Mouse (Mus musculus) cerebellum, adult 2 months (tissue): ENCODE results near the gene Gm11555.
"Not testable (repeated sequence)": the region's sequence is repeated elsewhere in the genome, so short reads cannot be mapped to it uniquely, and the experiment has no call there.

Experiments
- CTCF ChIP-seq: fragments of 200-500 bp; IDR thresholded peaks from 2 replicates; pipeline ENCODE4 v1.5.1; 2011; ENCODE audit warnings: low read depth, mild to moderate bottlenecking, control low read depth, low read length, moderate library complexity, borderline replicate concordance; ENCODE audit not compliant: insufficient read depth
- POLR2A ChIP-seq: fragments of 200-500 bp; IDR thresholded peaks from 2 replicates; pipeline ENCODE4 v1.6.1; 2011; ENCODE audit warnings: low read length, control low read depth, borderline replicate concordance; ENCODE audit not compliant: insufficient read depth

DNA sequence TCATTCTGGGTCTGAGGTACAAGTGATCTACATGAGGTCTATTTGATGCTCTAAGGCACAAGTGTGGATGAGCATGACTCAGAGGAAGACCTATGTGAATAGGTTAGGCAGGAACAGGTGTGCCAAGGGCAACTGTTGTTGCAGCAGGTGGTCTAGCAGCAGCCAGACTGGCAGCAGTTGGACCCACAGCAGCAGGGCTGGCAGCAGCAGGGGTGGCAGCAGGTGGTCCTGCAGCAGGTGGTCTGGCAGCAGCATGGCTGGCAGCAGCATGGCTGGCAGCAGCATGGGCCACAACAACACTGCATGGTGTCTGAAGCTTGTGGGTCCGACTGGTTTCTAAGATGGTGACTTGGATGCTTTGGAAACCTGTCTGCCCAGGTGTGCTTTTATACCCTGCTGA lies 35.2 kb upstream of the Gm11555 start:
- not testable (repeated sequence) for TF ChIP-seq CTCF, POLR2A
